Mouse (Mus musculus) spleen, adult 2 months (tissue): Measurements from ENCODE around the gene Eef1a2. TPM values are rescaled to one million over a fixed set of nuclear protein-coding genes. Genes with fewer than 3 reads are reported as not detected.

Experiments used
- DNase-seq, 2 experiments: peaks; one replicate each; pipeline versions ENCODE4 v3.0.0 to v3.0.0-alpha.2; 2012 to 2021; ENCODE audit warnings: low spot score in 2 of 2, low read depth in 1 of 2
- H3K27ac ChIP-seq: fragments of 200-500 bp; 2 replicates; pipeline ENCODE4 v1.5.1; 2012; ENCODE audit warnings: low read length, inconsistent platforms; ENCODE audit not compliant: insufficient read depth
- H3K27me3 ChIP-seq: fragments of 200-500 bp; 2 replicates; pipeline ENCODE4 v1.6.1; 2012; ENCODE audit warnings: mild to moderate bottlenecking, moderate library complexity, low read length, inconsistent platforms; ENCODE audit not compliant: control insufficient read depth, insufficient read depth
- H3K36me3 ChIP-seq: fragments of 200-500 bp; 2 replicates; pipeline ENCODE4 v1.6.1; 2012; ENCODE audit warnings: mild to moderate bottlenecking, low read length, inconsistent platforms; ENCODE audit not compliant: control insufficient read depth, insufficient read depth
- H3K4me1 ChIP-seq: fragments of 200-500 bp; 2 replicates; pipeline ENCODE4 v1.6.1; 2011; ENCODE audit warnings: inconsistent platforms; ENCODE audit not compliant: control insufficient read depth, insufficient read depth, insufficient read length
- H3K4me3 ChIP-seq: fragments of 200-500 bp; 2 replicates; pipeline ENCODE4 v1.5.1; 2011; ENCODE audit warnings: mild to moderate bottlenecking, inconsistent platforms; ENCODE audit not compliant: insufficient read depth, insufficient read length; ENCODE audit errors: extremely low read depth
- CTCF ChIP-seq: fragments of 200-500 bp; IDR thresholded peaks from 2 replicates; pipeline ENCODE4 v1.5.1; 2011; ENCODE audit warnings: mild to moderate bottlenecking, inconsistent platforms; ENCODE audit not compliant: insufficient read depth, insufficient read length, insufficient replicate concordance; ENCODE audit errors: extremely low read depth
- POLR2A ChIP-seq: fragments of 200-500 bp; IDR thresholded peaks from 2 replicates; pipeline ENCODE4 v1.6.1; 2011; ENCODE audit warnings: low read depth, low read length, inconsistent platforms
- WGBS: fragments of 180-500 bp; shearing (Covaris S2); methylation state at CpG from one replicate; pipeline ENCODE4 v1.1.7; 2018; 5-methylcytosine and 5-hydroxymethylcytosine counted together
- polyA plus RNA-seq: library from polyadenylated mRNA; depleted of rRNA; stranded (reverse); fragments of >200 nt; gene quantifications from 2 replicates; pipeline ENCODE4 v1.2.3, GENCODE M21; 2012

The Eef1a2 gene
- polyA plus RNA-seq, 1 experiment, result 0.05 TPM

- TF ChIP-seq CTCF (no peak), POLR2A (no peak)
- Histone ChIP-seq H3K4me3 (no peak overlapping the region), H3K36me3 (no peaks in the 10 kb centered on the region), H3K27ac (no peak overlapping the region), H3K4me1 (no peaks in the 10 kb centered on the region), H3K27me3 (no peaks in the 10 kb centered on the region)
- WGBS, result 80% methylated on average over 5 of the region's 5 CpGs
- no peak for DNase-seq
Observed at GRCm38 (mm10) chr2:181166469-181166868, 9.7 kb upstream of the Eef1a2 start.

- no peak overlapping the region for H3K27ac ChIP-seq
- no peak for TF ChIP-seq CTCF
- no peak for TF ChIP-seq POLR2A
- no peaks in the 10 kb centered on the region for H3K36me3 ChIP-seq
- DNase-seq, result no peak
- no peak overlapping the region for H3K4me3 ChIP-seq
- WGBS, result 31% methylated on average over 4 of the region's 4 CpGs
- 0 out of 2 replicates have a peak, but pooled peaks cover 5% of the 10 kb centered on the region for H3K27me3 ChIP-seq
- H3K4me1 ChIP-seq, result no peaks in the 10 kb centered on the region; the same call in 1 of the 2 replicates
Observed at GRCm38 (mm10) chr2:181160821-181161220, 4.0 kb upstream of the Eef1a2 start.

GRCm38 (mm10) chr2:181159771-181160170, 3.0 kb upstream of the Eef1a2 start:
- TF ChIP-seq CTCF, result no peak
- no peak for TF ChIP-seq POLR2A
- Histone ChIP-seq H3K27me3 (0 out of 2 replicates have a peak, but pooled peaks cover 5% of the 10 kb centered on the region), H3K36me3 (no peaks in the 10 kb centered on the region), H3K27ac (no peak overlapping the region), H3K4me1 (no peaks in the 10 kb centered on the region; the same call in 1 of the 2 replicates), H3K4me3 (no peak overlapping the region)
- no peak for DNase-seq
- 43% methylated on average over 2 of the region's 2 CpGs for WGBS

DNA sequence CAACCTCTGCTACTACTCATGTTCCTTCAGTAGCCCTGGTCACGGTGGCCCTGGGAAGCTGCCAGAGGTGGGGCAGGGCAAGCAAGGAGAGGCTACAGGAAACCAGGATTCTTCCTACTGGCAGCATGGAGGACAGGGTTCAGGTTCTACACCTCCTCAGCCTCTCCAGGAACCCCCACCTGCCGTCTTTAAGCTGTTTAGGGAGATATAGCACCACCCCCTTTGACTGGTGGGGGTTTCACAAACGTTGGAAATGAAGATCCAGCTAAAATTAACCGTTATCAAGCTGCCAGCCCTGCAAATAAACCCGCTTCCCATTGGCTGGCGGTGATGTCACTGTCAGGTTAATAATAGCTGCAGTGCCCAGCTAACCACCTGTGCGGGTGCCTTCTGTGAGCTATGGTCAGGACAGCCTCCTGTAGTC, 2.3 kb upstream of the Eef1a2 start:
- Histone ChIP-seq H3K27me3 (0 out of 2 replicates have a peak, but pooled peaks cover 5% of the 10 kb centered on the region), H3K27ac (no peak overlapping the region), H3K36me3 (no peaks in the 10 kb centered on the region), H3K4me3 (no peak overlapping the region), H3K4me1 (no peaks in the 10 kb centered on the region; the same call in 1 of the 2 replicates)
- no peak for DNase-seq
- TF ChIP-seq CTCF, result no peak
- no peak for TF ChIP-seq POLR2A
- 51% methylated on average over 7 of the region's 7 CpGs for WGBS

DNA sequence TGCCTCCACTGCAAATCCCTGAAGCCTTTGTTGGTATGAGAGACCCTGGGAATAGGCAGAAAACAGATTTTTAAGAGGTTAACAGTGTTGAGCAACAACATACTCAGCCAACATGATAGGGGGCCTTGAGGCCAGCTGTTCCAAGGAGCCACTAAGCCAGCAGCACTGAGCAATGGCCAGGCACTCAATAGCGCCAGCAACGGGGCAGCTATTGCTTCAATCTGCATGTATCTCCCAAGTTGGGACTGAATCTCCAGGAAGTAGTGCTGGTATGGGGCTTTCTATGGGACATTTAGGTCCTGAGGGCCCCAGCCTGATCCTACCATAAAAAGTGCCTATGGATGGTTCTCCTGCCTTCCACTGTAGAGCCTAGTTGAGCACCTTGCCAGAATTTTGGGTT, 1.7 kb upstream of the Eef1a2 start:
- TF ChIP-seq CTCF, result no peak
- no peak for TF ChIP-seq POLR2A
- no peaks in the 10 kb centered on the region for H3K36me3 ChIP-seq
- no peak overlapping the region for H3K4me3 ChIP-seq
- DNase-seq, result no peak
- 0 out of 2 replicates have a peak, but pooled peaks cover 5% of the 10 kb centered on the region for H3K27me3 ChIP-seq
- H3K27ac ChIP-seq, result no peak overlapping the region
- H3K4me1 ChIP-seq, result no peaks in the 10 kb centered on the region; the same call in 1 of the 2 replicates
- WGBS, result 90% methylated on average over 2 of the region's 2 CpGs

- no peak overlapping the region for H3K4me3 ChIP-seq
- 65% methylated on average over 6 of the region's 6 CpGs for WGBS
- H3K27me3 ChIP-seq, result 0 out of 2 replicates have a peak, but pooled peaks cover 5% of the 10 kb centered on the region
- DNase-seq, result no peak
- TF ChIP-seq POLR2A (no peak), CTCF (no peak)
- no peaks in the 10 kb centered on the region; the same call in 1 of the 2 replicates for H3K4me1 ChIP-seq
- no peaks in the 10 kb centered on the region for H3K36me3 ChIP-seq
- H3K27ac ChIP-seq, result no peak overlapping the region
Observed at GRCm38 (mm10) chr2:181157716-181158302, 995 bp upstream of the Eef1a2 start.

DNA sequence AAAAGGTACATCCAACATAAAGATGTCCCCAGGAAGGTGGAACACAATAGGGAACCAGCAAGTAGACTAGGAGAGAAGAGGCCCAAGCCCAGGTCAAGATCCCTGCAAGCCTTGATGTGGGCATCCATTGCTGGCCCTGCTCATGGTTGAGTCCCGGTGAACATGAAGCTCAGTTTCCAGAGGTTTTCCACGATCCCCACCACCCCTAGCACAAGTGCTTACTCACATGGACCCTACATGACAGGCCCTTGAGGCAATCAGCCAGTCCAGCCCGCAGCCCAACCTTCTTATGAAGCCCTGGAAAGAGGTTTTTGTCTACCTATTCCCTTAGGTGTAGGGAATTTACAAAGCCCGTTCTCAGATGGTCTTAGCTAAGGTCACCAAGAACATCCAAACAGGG, 366 bp upstream of the Eef1a2 start:
- H3K27me3 ChIP-seq, result 0 out of 2 replicates have a peak, but pooled peaks cover 5% of the 10 kb centered on the region
- H3K27ac ChIP-seq, result no peak overlapping the region
- WGBS, result 81% methylated on average over 4 of the region's 4 CpGs
- DNase-seq, result no peak
- no peak for TF ChIP-seq POLR2A
- H3K4me1 ChIP-seq, result no peaks in the 10 kb centered on the region; the same call in 1 of the 2 replicates
- H3K36me3 ChIP-seq, result no peaks in the 10 kb centered on the region
- H3K4me3 ChIP-seq, result no peak overlapping the region
